Mouse (Mus musculus) lung, postnatal 0 days (tissue): ENCODE measurements around the gene Wdtc1.

Source experiments
- CTCF ChIP-seq: IDR thresholded peaks from 2 replicates; pipeline ENCODE4 v1.5.1; 2016; ENCODE audit warnings: antibody characterized with exemption, mild to moderate bottlenecking
- EP300 ChIP-seq: IDR thresholded peaks from 2 replicates; pipeline ENCODE4 v1.6.1; 2016; ENCODE audit warnings: antibody characterized with exemption, mild to moderate bottlenecking, control low read depth

GRCm38 (mm10) chr4:133304770-133305169 is 48.5 kb downstream of the Wdtc1 start:
- TF ChIP-seq CTCF (no peak), EP300 (no peak)
